Mouse (Mus musculus): ENCODE measurements at regions not wholly inside any gene's neighbourhood (a gene's known extent, or its start where the extent isn't known, plus 50 kb on each side); places are given as distances from the start of the nearest gene placed in this dataset.
"Not testable (repeated sequence)": the region's sequence is repeated elsewhere in the genome, so short reads cannot be mapped to it uniquely, and the experiment has no call there.

DNA sequence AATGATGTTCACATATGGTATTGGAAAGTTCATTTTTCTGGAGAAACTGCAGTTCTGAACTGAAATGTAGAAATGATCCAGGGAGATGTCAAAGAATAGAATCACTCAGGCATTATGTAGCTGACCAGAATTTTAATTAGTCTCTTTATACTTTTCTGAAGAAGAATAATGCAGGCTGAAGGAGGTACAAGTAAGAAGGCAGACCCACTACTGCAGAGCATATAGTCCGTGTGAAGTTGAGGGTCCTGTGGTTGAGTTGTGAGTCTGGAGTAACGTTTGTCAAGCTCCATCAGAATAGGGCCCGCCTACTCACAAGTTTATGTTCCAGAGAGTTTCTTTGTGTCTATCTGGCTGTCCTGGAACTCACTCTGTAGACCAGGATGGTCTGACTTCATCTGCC lies 575.8 kb upstream of the Cobl start:
- DNase-seq (ENCODE audit: low spot score) = no peak

DNA sequence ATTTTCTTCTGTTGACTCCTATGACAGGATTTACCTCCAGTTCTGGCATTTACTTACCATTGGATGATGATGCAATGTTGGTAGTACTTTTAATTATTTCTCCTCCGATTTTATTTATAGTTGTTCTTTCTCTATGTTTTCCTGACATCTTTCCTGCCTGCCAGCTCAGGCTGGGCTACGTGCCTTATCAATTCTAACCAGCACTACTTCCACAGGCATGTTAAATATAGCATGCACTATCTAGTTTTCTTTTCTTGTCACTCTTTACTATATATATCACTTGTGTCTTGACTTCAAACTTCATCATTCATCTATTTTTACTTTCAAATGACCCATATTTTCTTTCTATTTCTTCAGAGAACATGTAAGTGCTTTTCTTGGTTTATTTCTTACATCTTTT lies 567.7 kb upstream of the Cobl start:
- DNase-seq (ENCODE audit: low spot score) = peak; percentile 33

DNA sequence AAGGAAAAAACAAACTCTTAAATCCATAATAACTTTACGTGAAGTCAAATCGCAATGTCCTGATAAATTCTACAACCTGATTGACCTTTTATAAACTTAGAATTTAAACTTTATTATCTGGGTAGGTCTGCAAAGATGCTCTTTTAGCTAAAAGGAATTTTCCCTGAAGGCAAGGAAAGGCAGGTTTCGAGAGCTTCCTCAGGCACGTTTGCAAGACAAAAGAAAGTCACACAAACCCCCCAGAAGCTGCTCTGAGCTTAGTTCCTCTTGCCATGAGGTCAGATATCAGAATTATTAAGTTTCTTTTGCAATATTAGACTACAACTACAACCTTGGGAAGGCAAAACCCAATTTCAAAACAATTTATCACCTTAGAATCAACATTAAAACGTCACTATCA lies 544.1 kb upstream of the Cobl start:
- DNase-seq (ENCODE audit: low spot score) = not testable (repeated sequence)

DNA sequence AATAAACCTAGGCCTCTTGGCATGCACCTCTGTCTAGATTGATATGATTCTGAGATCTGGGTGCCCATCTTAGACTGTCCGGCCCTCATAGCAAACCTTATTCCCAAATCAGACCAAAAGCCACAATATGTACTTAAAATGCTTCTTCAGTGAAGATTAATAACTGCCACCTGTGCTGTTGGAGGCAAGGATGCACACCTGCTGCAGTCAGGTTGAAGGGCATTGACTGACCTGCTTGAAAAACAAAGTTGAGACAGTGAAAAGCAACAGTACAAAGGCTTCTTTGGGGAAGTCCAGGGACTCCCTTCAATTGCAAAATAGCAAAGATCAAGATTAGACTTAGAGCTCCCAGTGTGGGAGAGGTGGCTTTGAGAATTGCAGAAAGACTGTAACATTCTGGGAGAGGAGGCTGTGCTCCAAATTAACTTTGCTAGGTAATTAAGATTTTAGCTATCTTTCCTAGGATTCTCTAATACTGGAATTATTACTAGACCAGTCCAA lies 541.8 kb upstream of the Cobl start:
- not testable (repeated sequence) for DNase-seq (ENCODE audit: low spot score)

DNA sequence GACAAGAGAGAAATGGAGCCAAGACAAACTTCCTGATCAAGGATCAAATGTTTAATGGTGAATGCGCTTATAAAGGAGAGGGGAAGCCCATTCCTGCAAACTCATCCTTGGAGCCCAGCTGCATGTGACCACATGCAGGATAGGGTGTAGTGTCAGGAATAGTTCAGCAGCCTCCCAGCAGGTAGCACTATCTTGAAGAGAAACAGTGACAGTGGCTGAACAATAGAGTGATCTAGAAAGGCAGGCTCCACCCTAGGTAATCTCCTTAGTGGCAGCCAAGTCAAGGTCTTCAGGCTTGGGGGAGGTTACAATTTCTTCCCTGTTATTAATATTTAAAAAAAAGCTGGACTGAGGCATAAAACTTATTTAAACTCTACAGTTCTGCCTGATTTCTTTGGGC lies 540.5 kb upstream of the Cobl start:
- no peak for DNase-seq (ENCODE audit: low spot score)

DNA sequence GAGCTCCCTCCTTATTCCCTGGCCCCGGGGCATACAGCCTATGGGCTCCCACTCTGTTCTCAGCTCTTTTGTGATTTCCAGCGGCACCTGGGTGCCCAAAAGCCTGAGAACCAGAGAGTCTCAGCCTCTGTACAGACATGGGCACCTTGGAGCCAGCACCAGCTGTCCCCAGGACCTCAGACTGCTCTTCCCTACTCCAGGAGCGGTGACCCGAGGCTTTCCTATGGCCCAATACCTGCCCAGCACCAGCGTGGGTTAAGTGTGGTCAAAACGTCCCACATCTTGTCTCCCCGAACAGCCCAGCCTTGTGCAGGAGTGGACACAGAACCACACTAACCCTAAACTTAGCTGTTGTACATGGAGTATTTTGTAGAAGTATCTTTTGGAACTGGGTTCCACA lies 534.5 kb upstream of the Cobl start:
- no peak for DNase-seq (ENCODE audit: low spot score)

All from heart, adult 8-10 months (tissue).